Mouse (Mus musculus) gastrocnemius, adult 18-20 months (tissue): ENCODE results near the gene Gm9887. TPM values are rescaled to one million over a fixed set of nuclear protein-coding genes. Genes with fewer than 3 reads are reported as not detected.
A peak's percentile ranks its signal among the peaks of the same experiment; 100 is the strongest.
"Not testable (repeated sequence)": the region's sequence is repeated elsewhere in the genome, so short reads cannot be mapped to it uniquely, and the experiment has no call there.

ENCODE experiments used
- DNase-seq: peaks from one replicate; pipeline ENCODE4 v3.0.0; 2021; ENCODE audit warnings: low spot score
- total RNA-seq, 2 experiments: library from RNA; stranded (reverse); gene quantifications; 2 replicates each; pipeline ENCODE4 v1.2.3; 2021

The Gm9887 gene
- total RNA-seq, 2 experiments from 2014 or later: not detected

GRCm38 (mm10) chr12:69386281-69386732 lies 14.0 kb upstream of the Gm9887 start:
- DNase-seq: not testable (repeated sequence)

- DNase-seq: no peak
These were observed 13.5 kb upstream of the Gm9887 start for GRCm38 (mm10) chr12:69385542-69386280.

- DNase-seq: no peak
These were observed 12.3 kb upstream of the Gm9887 start for GRCm38 (mm10) chr12:69384606-69385005.

- DNase-seq: no peak
These were observed 10.6 kb upstream of the Gm9887 start for GRCm38 (mm10) chr12:69382880-69383279.

GRCm38 (mm10) chr12:69378558-69379454 lies 6.5 kb upstream of the Gm9887 start:
- DNase-seq: no peak

- not testable (repeated sequence) for DNase-seq
These were observed 5.4 kb upstream of the Gm9887 start for GRCm38 (mm10) chr12:69377636-69378035.

GRCm38 (mm10) chr12:69377188-69377587 lies 4.9 kb upstream of the Gm9887 start:
- DNase-seq: no peak

GRCm38 (mm10) chr12:69376132-69376531 lies 3.9 kb upstream of the Gm9887 start:
- no peak for DNase-seq

GRCm38 (mm10) chr12:69373850-69374766 lies 1.9 kb upstream of the Gm9887 start:
- no peak for DNase-seq

GRCm38 (mm10) chr12:69372731-69373331 lies 573 bp upstream of the Gm9887 start:
- DNase-seq: peak; percentile 14

GRCm38 (mm10) chr12:69371421-69371853 lies 821 bp downstream of the Gm9887 start:
- DNase-seq: no peak

- no peak for DNase-seq
These were observed 1.3 kb downstream of the Gm9887 start for GRCm38 (mm10) chr12:69370936-69371335.

GRCm38 (mm10) chr12:69367557-69367956 lies 4.7 kb downstream of the Gm9887 start:
- DNase-seq: no peak

GRCm38 (mm10) chr12:69366424-69366823 lies 5.8 kb downstream of the Gm9887 start:
- no peak for DNase-seq

GRCm38 (mm10) chr12:69365757-69366156 lies 6.5 kb downstream of the Gm9887 start:
- DNase-seq: no peak

GRCm38 (mm10) chr12:69363899-69364762 lies 8.1 kb downstream of the Gm9887 start:
- DNase-seq: peak; percentile 85

- not testable (repeated sequence) for DNase-seq
These were observed 9.1 kb downstream of the Gm9887 start for GRCm38 (mm10) chr12:69363110-69363509.

GRCm38 (mm10) chr12:69362388-69362787 lies 9.9 kb downstream of the Gm9887 start:
- no peak for DNase-seq

GRCm38 (mm10) chr12:69361919-69362318 lies 10.3 kb downstream of the Gm9887 start:
- DNase-seq: no peak
